Mouse (Mus musculus) spleen, adult 2 months (tissue): ENCODE results near the gene Map3k4.

Experiments used
- CTCF ChIP-seq: fragments of 200-500 bp; IDR thresholded peaks from 2 replicates; pipeline ENCODE4 v1.5.1; 2011; ENCODE audit warnings: mild to moderate bottlenecking, inconsistent platforms; ENCODE audit not compliant: insufficient read depth, insufficient read length, insufficient replicate concordance; ENCODE audit errors: extremely low read depth
- POLR2A ChIP-seq: fragments of 200-500 bp; IDR thresholded peaks from 2 replicates; pipeline ENCODE4 v1.6.1; 2011; ENCODE audit warnings: low read depth, low read length, inconsistent platforms

GRCm38 (mm10) chr17:12352781-12353180, 34.2 kb upstream of the Map3k4 start:
- TF ChIP-seq CTCF (no peak), POLR2A (no peak)
